Mouse (Mus musculus) c-Kit-positive CD71-negative TER-119-negative erythroid progenitor cells, embryonic 14.5 days (primary cell): ENCODE data around the gene Fcgbp.
A peak's percentile ranks its signal among the peaks of the same experiment; 100 is the strongest.
"Not testable (repeated sequence)": the region's sequence is repeated elsewhere in the genome, so short reads cannot be mapped to it uniquely, and the experiment has no call there.

Source experiments
- DNase-seq: peaks from one replicate; pipeline ENCODE4 v3.0.0-alpha.2; 2013; ENCODE audit warnings: low read depth

The Fcgbp gene

GRCm38 (mm10) chr7:28070531-28071298 lies at the start of gene Fcgbp:
TSS of gene Fcgbp (plus strand) at chr7:28071236.
- no peak for DNase-seq

- no peak for DNase-seq
Measured at GRCm38 (mm10) chr7:28044524-28044923, 26.5 kb upstream of the Fcgbp start.

- peak; percentile 96 for DNase-seq
Measured at GRCm38 (mm10) chr7:28049476-28050409, 21.3 kb upstream of the Fcgbp start, which contains the start of gene Psmc4. TSS of gene Psmc4 (minus strand) at chr7:28050101.

DNA sequence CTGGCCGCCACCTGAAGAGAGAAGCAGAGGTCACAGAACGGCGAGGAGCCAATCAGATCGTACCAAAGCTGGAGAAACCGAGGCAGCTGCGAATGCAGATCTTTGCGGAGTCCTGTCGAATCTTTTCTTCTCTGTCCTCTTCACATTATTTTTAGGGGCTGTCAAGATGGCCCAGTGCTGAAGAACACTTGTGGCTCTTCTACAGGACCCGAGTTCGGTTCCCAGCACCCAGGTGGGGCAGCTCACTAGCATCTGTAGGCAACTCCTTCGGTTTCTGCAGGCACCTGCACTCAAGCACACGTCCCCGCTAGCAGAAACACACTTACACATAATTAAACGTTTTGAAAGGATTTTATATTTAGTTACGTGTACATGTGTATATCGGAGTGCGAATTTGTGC lies 20.5 kb upstream of the Fcgbp start:
- no peak for DNase-seq

DNA sequence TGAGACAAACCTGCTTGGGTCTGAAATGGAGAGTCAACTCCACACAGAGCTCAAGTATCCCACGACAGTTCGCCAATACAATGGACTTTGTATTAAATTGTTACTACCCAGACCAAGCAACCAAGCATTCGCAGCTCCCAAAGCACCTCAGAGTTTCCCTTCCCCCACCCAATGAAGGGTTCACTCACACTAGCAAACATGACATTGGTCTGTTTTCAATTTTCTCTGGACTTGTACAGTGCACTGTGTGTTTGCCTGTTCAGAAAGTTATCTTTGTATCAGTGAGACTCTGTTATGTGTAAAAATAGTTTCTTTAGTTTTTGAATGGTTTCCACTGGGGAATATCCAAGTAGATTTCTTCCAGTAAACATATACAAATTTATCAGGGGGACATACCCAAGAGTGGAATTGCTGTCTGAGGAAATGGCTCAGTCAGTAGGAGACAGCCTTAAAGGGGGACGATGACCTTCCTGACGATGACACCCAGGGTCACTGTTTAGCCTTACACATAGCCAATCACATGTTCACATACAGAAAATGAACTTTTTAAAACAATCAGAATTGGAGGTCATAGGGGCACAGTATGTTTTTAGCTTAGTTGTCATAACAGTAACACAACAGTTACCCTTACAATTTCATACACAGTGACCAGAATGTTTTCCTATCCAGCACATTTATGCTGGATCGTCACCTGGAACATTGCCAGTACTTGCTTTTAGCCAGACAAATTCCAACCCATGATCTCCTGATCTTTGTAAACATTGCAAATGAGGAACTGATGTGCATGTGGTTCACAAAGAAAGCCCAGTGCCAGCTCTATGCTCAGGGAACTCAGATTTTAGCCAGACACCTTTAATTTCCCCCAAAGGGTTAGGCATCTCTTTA lies 17.7 kb upstream of the Fcgbp start:
- DNase-seq = no peak

DNA sequence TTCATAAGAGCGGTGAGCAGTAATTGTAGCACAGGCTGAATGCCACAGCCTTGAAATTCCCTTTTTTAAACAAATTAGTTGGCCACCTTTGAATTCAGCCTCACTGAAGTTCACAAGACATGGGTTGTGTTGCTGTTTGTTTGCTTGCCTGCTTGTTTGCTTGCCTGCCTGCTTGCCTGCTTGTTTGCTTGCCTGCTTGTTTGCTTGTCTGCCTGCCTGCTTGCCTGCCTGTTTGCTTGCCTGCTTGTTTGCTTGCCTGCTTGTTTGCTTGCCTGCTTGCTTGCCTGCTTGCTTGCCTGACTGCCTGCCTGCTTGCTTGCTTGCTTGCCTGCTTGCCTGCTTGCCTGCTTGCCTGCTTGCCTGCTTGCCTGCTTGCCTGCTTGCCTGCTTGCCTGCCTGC lies 11.1 kb upstream of the Fcgbp start:
- no peak for DNase-seq

DNA sequence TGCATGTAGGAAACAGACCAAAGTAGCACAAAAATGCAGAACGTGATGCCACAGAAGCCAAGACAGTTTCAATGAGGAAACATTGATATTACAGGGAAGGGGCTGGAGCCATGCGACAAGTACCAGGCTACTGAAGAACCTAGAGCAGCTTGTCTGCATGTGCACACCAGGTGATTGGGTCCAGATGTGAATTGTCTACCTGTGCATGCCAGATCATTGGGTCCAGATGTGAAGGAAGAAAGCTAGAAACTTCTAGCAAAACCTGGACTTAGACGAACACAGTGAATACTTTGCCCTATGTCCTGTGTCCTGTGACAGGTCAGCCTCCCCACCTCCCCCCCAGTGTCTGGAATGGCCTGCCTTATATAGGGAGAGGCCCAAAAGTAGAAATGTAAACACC lies 2.4 kb upstream of the Fcgbp start:
- DNase-seq = no peak

DNA sequence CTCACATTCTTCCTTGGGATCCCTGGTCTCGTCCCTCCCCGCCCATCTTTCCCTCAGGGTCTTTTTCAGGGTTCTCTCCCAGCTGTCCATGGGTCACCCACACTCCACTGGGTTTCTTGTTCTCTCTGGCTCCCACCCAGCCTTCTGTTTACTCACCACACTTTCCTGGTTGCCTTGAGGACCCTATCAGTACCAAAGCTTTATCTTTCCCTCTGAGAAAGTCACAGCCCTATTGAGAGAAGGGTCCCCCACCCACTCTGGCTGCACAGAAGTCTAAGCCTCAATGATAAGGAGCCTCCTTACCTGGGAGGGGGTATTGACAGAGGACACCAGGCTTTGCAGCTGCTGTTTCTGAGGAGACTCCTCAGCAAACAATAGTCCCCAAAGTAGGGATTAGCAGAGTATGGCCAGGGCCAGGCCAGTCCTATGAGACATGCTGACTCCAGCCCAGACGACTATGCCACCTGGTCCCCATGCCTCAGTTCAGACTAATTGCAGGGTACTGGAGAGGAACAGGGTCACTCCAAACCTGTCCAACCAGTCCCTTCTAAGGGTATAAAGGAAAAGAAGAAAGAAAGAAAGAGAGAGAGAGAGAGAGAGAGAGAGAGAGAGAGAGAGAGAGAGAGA lies 1.4 kb upstream of the Fcgbp start:
- no peak for DNase-seq

DNA sequence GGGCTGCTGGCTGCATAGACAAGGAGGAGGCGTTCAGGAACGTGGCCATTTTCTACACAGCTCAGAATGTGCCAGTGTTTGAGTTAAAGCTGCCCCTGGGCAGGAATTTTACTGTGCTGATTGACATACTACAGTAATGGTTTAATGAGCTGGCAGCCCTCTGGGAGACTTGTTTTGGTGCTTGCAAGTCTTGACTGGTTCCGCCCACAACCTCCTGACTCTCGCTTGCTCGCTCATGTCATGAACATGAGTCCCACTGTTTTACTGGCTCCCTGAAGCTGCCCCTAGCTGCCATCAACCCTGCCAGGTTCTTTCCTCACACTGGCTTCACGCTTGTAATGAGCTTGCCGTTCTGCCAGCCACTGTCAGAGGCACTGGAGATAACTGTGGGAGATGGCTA lies 13.2 kb downstream of the Fcgbp start:
- DNase-seq = no peak

GRCm38 (mm10) chr7:28086236-28086635 lies 15.2 kb downstream of the Fcgbp start:
- DNase-seq = no peak

- no peak for DNase-seq
Measured at GRCm38 (mm10) chr7:28093541-28093940, 22.5 kb downstream of the Fcgbp start.

- no peak for DNase-seq
Measured at GRCm38 (mm10) chr7:28099101-28099500, 28.1 kb downstream of the Fcgbp start.

- DNase-seq = peak; percentile 3
Measured at GRCm38 (mm10) chr7:28100596-28101590, 29.9 kb downstream of the Fcgbp start.

- DNase-seq = not testable (repeated sequence)
Measured at GRCm38 (mm10) chr7:28102936-28103335, 31.9 kb downstream of the Fcgbp start.

- DNase-seq = no peak
Measured at GRCm38 (mm10) chr7:28104670-28105069, 33.6 kb downstream of the Fcgbp start.

DNA sequence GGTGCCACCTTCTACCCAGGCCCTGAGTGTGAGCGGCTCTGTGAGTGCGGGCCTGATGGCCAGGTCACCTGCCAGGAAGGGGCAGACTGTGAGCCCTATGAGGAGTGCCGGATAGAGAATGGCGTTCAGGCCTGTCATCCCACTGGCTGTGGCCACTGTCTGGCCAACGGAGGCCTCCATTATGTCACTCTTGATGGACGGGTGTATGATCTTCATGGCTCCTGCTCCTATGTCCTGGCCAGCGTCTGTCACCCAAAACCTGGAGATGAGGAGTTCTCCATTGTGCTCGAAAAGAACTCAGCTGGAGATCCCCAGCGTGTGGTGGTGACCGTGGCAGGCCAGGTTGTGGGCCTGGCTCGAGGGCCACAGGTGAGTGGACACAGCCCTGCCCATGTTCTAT lies 35.2 kb downstream of the Fcgbp start:
- DNase-seq = no peak

DNA sequence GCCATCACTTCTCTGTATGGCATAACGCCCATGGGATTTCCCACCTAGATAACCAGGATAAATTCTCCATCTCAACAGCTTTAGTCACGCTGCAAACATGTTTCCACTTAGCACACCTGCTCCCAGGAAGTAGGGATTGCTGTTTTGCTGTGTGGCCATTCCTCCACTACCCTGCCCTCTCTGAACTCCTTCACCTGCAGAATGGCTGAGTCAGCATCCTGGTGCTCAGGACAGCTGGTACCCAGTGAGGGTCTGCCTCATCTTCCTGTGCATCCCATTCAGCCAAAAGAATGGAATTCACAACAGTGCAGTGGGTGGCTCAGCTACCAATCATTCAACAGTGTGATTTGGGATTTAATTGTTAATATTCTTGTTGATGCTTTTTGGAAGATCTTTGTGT lies 43.6 kb downstream of the Fcgbp start:
- no peak for DNase-seq

DNA sequence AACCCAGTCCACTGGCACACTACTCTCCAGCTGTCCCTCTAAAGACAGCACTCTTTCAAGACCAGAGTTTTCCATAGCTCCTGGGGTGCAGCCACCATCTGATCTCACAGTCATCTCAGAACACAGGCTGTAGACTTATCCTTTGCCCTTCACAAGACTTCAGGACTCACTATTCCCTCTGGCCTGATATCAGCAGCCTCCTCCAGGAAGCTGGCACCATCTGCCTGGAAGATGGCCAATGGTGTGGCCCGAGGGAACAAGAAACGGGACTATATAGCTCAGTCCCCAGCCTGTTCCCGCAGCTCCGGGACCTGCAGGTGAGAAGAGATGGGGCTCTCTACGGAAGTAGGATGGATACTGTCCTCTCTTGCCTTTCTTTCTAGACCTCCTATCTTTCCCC lies 58.1 kb downstream of the Fcgbp start, which contains the start of gene 9530053A07Rik:
Gene 9530053A07Rik (plus strand): TSS at position 301 of the 400 bp plus-strand sequence.
- no peak for DNase-seq

DNA sequence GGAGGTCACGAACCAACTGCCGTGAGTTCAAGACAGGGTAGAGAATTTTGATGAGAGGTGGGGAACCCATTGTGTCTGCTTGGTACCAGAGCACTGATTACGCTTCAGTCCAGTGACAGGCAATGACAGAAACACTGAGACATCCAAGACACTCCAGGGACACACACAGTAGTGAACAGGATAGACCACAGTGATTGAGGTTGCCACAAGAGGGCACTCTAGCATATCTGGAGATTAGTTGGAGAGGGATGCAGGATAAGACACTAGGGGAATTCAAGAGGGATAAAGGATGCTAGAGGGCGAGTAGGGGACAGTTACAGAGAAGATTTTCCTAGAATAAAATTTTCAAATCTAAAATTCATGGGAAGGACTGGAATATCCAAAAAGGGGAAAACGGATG lies 66.6 kb downstream of the Fcgbp start:
- DNase-seq = peak; percentile 12

- peak; percentile 55 for DNase-seq
Measured at GRCm38 (mm10) chr7:28148263-28148662, 77.2 kb downstream of the Fcgbp start.
